ENCODE assay signal across 22 mouse cellular contexts in the genomic region with DNA sequence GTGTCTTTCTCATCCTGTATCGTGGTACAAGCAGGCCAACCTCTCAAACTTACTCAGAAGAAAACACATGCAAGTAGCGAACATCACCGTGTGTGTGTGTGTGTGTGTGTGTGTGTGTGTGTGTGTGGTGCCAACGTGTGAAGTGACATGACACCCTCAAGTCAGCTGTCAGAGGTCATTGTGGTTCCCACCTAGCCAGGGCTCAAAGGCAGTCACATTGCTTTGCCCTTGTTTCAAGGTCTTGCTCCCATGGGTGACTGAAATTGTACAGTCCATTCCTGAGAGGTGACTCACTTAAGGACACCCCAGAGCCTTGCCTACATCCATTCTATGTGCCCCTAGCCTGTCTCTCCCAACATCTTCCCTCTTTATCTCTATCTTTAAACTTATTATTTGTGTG. TPM values are rescaled to one million over a fixed set of nuclear protein-coding genes. Genes with fewer than 3 reads are reported as not detected.
A peak's percentile ranks its signal among the peaks of the same experiment; 100 is the strongest.
DNase-seq lines count a peak whose midpoint lies in the region; ATAC-seq and TF ChIP-seq lines count a peak whose summit lies in the region.
"Had no signal": no experiment of that assay in that cellular context is flagged by ENCODE, and none has a peak within 500 bp of the region (broad histone marks: within the 10 kb centered on the region; RNA-seq: fewer than 3 reads in every experiment).

No protein-coding gene starts in this region.

- 77% methylated on average over 4 of the region's 4 CpGs for WGBS in heart, embryonic 12.5 days
- WGBS in midbrain, embryonic 11.5 days: 89% methylated on average over 4 of the region's 4 CpGs
- WGBS in midbrain, postnatal 0 days: 86% methylated on average over 4 of the region's 4 CpGs
- 75% methylated on average over 4 of the region's 4 CpGs for WGBS in stomach, postnatal 0 days

- no peaks in the 10 kb centered on the region for H3K9me3 ChIP-seq in heart, embryonic 12.5 days (replicated peaks)
- H3K9me3 ChIP-seq in midbrain, embryonic 11.5 days (ENCODE audit: control insufficient read depth, low read length): no peaks in the 10 kb centered on the region
- no peaks in the 10 kb centered on the region for H3K9me3 ChIP-seq in midbrain, postnatal 0 days (ENCODE audit: low read length)
- no peaks in the 10 kb centered on the region for H3K9me3 ChIP-seq in stomach, postnatal 0 days (ENCODE audit: control insufficient read depth, low read length)
- H3K9me3 ChIP-seq: embryonic facial prominence, embryonic 12.5 days; forebrain, embryonic 12.5 days; hindbrain, embryonic 13.5 days had no signal

- no peak overlapping the region for H3K4me3 ChIP-seq in heart, embryonic 12.5 days
- H3K4me3 ChIP-seq in midbrain, embryonic 11.5 days (ENCODE audit: low read depth, low read length): no peak overlapping the region
- no peak overlapping the region for H3K4me3 ChIP-seq in midbrain, postnatal 0 days (ENCODE audit: low read depth, low read length)
- H3K4me3 ChIP-seq in stomach, postnatal 0 days (ENCODE audit: low read depth, low read length): no peak overlapping the region
- H3K4me3 ChIP-seq: embryonic facial prominence, embryonic 12.5 days; forebrain, embryonic 12.5 days; hindbrain, embryonic 13.5 days had no signal

- H3K4me2 ChIP-seq in heart, embryonic 12.5 days: no peak overlapping the region
- H3K4me2 ChIP-seq in midbrain, embryonic 11.5 days: no peak overlapping the region
- H3K4me2 ChIP-seq in midbrain, postnatal 0 days (ENCODE audit: low read depth, low read length, poor library complexity, severe bottlenecking): no peak overlapping the region
- no peak overlapping the region for H3K4me2 ChIP-seq in stomach, postnatal 0 days (replicated peaks; ENCODE audit: low read depth)
- H3K4me2 ChIP-seq: embryonic facial prominence, embryonic 12.5 days; forebrain, embryonic 12.5 days; heart, embryonic 11.5 days; hindbrain, embryonic 13.5 days had no signal

- no peaks in the 10 kb centered on the region for H3K27me3 ChIP-seq in heart, embryonic 12.5 days (replicated peaks)
- no peaks in the 10 kb centered on the region for H3K27me3 ChIP-seq in midbrain, embryonic 11.5 days (ENCODE audit: control insufficient read depth, insufficient read depth, low read length)
- H3K27me3 ChIP-seq in midbrain, postnatal 0 days (ENCODE audit: insufficient read depth, low read length): no peaks in the 10 kb centered on the region
- H3K27me3 ChIP-seq in stomach, postnatal 0 days (ENCODE audit: control insufficient read depth, insufficient read depth, low read length): no peaks in the 10 kb centered on the region
- H3K27me3 ChIP-seq: embryonic facial prominence, embryonic 12.5 days had no signal

- intact Hi-C loops in heart, postnatal 14 days (cut with DNase I): no loop called here

- no peak overlapping the region for H3K9ac ChIP-seq in heart, embryonic 12.5 days
- H3K9ac ChIP-seq in midbrain, embryonic 11.5 days (ENCODE audit: low read length): no peak overlapping the region
- H3K9ac ChIP-seq in midbrain, postnatal 0 days (replicated peaks; ENCODE audit: low read length, poor library complexity, severe bottlenecking): no peak overlapping the region
- H3K9ac ChIP-seq in stomach, postnatal 0 days (ENCODE audit: low read length): no peak overlapping the region
- H3K9ac ChIP-seq: embryonic facial prominence, embryonic 12.5 days; forebrain, embryonic 12.5 days; hindbrain, embryonic 13.5 days had no signal

- TF ChIP-seq CTCF in midbrain, postnatal 0 days (IDR thresholded peaks at IDR 0.05): no peak
- no peak for TF ChIP-seq CTCF in stomach, postnatal 0 days (IDR thresholded peaks at IDR 0.05; ENCODE audit: low read depth)

- TF ChIP-seq EP300 in stomach, postnatal 0 days (optimal IDR thresholded peaks at IDR 0.05): no peak

- H3K4me1 ChIP-seq in heart, embryonic 12.5 days (replicated peaks): peaks cover 12% of the 10 kb centered on the region
- no peaks in the 10 kb centered on the region for H3K4me1 ChIP-seq in midbrain, embryonic 11.5 days (ENCODE audit: control insufficient read depth, insufficient read depth, low read length)
- no peaks in the 10 kb centered on the region for H3K4me1 ChIP-seq in midbrain, postnatal 0 days (ENCODE audit: insufficient read depth, low read length)
- no peaks in the 10 kb centered on the region; the same call in 1 of the 2 replicates for H3K4me1 ChIP-seq in stomach, postnatal 0 days (replicated peaks; ENCODE audit: control insufficient read depth, insufficient read depth)

- no peak overlapping the region for H3K27ac ChIP-seq in heart, embryonic 12.5 days (ENCODE audit: poor library complexity, severe bottlenecking)
- H3K27ac ChIP-seq in midbrain, embryonic 11.5 days (ENCODE audit: low read depth, low read length): no peak overlapping the region
- no peak overlapping the region for H3K27ac ChIP-seq in midbrain, postnatal 0 days (ENCODE audit: low read depth, low read length)
- H3K27ac ChIP-seq in stomach, postnatal 0 days (replicated peaks): no peak overlapping the region
- H3K27ac ChIP-seq: embryonic facial prominence, embryonic 12.5 days; forebrain, embryonic 12.5 days; hindbrain, embryonic 13.5 days; hindbrain, postnatal 0 days had no signal

- no peaks in the 10 kb centered on the region for H3K36me3 ChIP-seq in heart, embryonic 12.5 days
- no peaks in the 10 kb centered on the region for H3K36me3 ChIP-seq in midbrain, embryonic 11.5 days (ENCODE audit: control insufficient read depth, insufficient read depth, low read length)
- H3K36me3 ChIP-seq in midbrain, postnatal 0 days (ENCODE audit: insufficient read depth, low read length): no peaks in the 10 kb centered on the region
- H3K36me3 ChIP-seq in stomach, postnatal 0 days (ENCODE audit: control insufficient read depth, insufficient read depth, low read length): no peaks in the 10 kb centered on the region
- H3K36me3 ChIP-seq: embryonic facial prominence, embryonic 12.5 days; forebrain, embryonic 12.5 days; hindbrain, embryonic 13.5 days had no signal

- ATAC-seq in heart, embryonic 12.5 days (ENCODE audit: insufficient number of reproducible peaks, low FRiP score): peak; percentile 41; the same call in 1 of the 2 replicates
- no peak for ATAC-seq in midbrain, embryonic 11.5 days (ENCODE audit: low FRiP score)
- ATAC-seq in midbrain, postnatal 0 days (ENCODE audit: low FRiP score): no peak
- peak; percentile 54 for ATAC-seq in megakaryocyte, adult 5-6 weeks (ENCODE audit: poor library complexity, severe bottlenecking)
- no peak; the same call in 1 of the 2 replicates for ATAC-seq in stomach, postnatal 0 days (ENCODE audit: low FRiP score, low TSS enrichment)
- ATAC-seq: activated CD4-positive, CD25-positive, alpha-beta regulatory T cell, adult 4 months; forebrain, embryonic 16.5 days; hindbrain, postnatal 0 days had no signal

- no peak for DNase-seq in heart, postnatal 14 days
- peak; percentile 47 for DNase-seq in midbrain, embryonic 11.5 days (ENCODE audit: low spot score, missing footprints)
- no peak for DNase-seq in midbrain, postnatal 0 days (ENCODE audit: low spot score)
- no peak for DNase-seq in lung, adult 18-20 months
- no peak for DNase-seq in stomach, postnatal 0 days (ENCODE audit: low spot score)
- DNase-seq: B cell, adult 2 months; cerebellum, adult 2 months; cerebellum, postnatal 10 days; embryo, embryonic 11 days; gastrocnemius, postnatal 36 days; heart, adult 11 months; heart, postnatal 10 days; kidney, adult 11 months had no signal

RNA-seq across cellular contexts. Expression of a gene that starts 40.0 kb away (rescaled TPM):
- 0.19 and 0.32 TPM in 2 replicates for polyA plus RNA-seq in heart, embryonic 12.5 days (2016; fragmentation: Nextera tagmentation; extraction: Ambion mirVana)
- total RNA-seq in heart, postnatal 14 days (2021): 1 to 10 TPM; 5.2 to 6.1 TPM
- 0.10 TPM in 1 of 2 replicates, not detected in the other for polyA plus RNA-seq in midbrain, embryonic 11.5 days (2014; fragmentation: Nextera tagmentation; extraction: Ambion mirVana)
- total RNA-seq in midbrain, postnatal 0 days (2014; rRNA removed): 0.93 and 1.4 TPM in 2 replicates
- 0.44 and 0.85 TPM in 2 replicates for polyA plus RNA-seq in midbrain, postnatal 0 days (2015; fragmentation: Nextera tagmentation; extraction: Ambion mirVana)
- 14.1 and 17.8 TPM in 2 replicates for total RNA-seq in megakaryocyte, adult 5-6 weeks (2015)
- 26.9 and 28.4 TPM in 2 replicates for total RNA-seq in megakaryocyte, adult 5-6 weeks (2017)
- 0.62 and 0.72 TPM in 2 replicates for polyA plus RNA-seq in stomach, postnatal 0 days (2015; fragmentation: Nextera tagmentation; extraction: Ambion mirVana)

Comparison
In these comparisons a context has a peak if more than half of its experiments do, and no peak if none do; other contexts are left out.
1. ATAC-seq: peak in heart, embryonic 12.5 days (single experiment) and megakaryocyte, adult 5-6 weeks (single experiment); none in midbrain, embryonic 11.5 days (single experiment), midbrain, postnatal 0 days (single experiment) and stomach, postnatal 0 days (single experiment).